Mouse (Mus musculus): ENCODE measurements at regions not wholly inside any gene's neighbourhood (a gene's known extent, or its start where the extent isn't known, plus 50 kb on each side); places are given as distances from the start of the nearest gene placed in this dataset.
"Not testable (repeated sequence)": the region's sequence is repeated elsewhere in the genome, so short reads cannot be mapped to it uniquely, and the experiment has no call there.

DNA sequence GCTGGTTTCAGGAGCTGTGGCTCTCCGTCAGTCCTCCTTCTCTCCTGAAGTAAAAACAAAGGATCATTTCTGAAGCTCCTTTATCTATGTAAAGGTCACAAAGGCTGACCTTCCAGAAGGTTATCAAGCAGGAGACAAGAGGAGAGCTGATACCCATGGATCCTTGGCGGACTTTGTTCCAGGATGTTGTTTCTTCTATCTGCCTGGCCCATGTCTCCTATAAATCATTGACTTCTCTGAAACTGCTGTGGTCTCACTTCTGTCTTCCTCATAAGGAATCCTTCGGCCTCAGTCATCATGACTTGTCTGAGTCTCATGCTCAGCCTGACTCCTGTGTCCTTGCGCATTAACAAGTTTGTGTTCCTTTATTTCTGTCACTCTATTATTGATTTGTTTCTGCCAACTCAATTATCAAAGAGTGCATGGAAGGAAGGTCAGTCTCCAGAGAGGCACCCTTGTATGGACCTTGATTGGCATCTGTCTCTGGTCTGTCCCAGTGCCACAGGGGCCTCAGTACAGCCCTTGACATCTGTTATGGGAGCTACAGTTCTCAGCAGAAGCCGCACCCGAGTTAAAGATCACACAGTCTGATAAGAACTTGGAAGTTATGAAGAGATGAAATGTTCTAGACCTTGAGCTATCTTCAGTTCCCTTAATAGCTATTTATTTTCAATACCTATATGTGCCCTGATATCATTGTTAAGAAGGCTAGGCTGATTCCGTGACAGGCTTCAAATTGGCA, 53.2 kb upstream of the Dazl start:
- H3K4me1 ChIP-seq (ENCODE audit: control insufficient read depth, insufficient read depth, low read length), result peaks cover 4% of the 10 kb centered on the region; the same call in 1 of the 2 replicates
- no peak overlapping the region for H3K4me3 ChIP-seq (ENCODE audit: low read depth, low read length)
- ATAC-seq, result no peak
- no peaks in the 10 kb centered on the region for H3K27me3 ChIP-seq (ENCODE audit: control insufficient read depth, insufficient read depth, low read depth, low read length)
- H3K27ac ChIP-seq (ENCODE audit: low read length), result no peak overlapping the region
- no peak overlapping the region for H3K9ac ChIP-seq (ENCODE audit: low read depth, low read length)
- no peaks in the 10 kb centered on the region for H3K36me3 ChIP-seq (ENCODE audit: control insufficient read depth, insufficient read depth, low read length)
- H3K4me2 ChIP-seq (ENCODE audit: low read length), result no peak overlapping the region
- no peaks in the 10 kb centered on the region for H3K9me3 ChIP-seq (replicated peaks; ENCODE audit: control insufficient read depth, low read length, poor library complexity, severe bottlenecking)
- WGBS, result 91% methylated on average over 7 of the region's 7 CpGs

DNA sequence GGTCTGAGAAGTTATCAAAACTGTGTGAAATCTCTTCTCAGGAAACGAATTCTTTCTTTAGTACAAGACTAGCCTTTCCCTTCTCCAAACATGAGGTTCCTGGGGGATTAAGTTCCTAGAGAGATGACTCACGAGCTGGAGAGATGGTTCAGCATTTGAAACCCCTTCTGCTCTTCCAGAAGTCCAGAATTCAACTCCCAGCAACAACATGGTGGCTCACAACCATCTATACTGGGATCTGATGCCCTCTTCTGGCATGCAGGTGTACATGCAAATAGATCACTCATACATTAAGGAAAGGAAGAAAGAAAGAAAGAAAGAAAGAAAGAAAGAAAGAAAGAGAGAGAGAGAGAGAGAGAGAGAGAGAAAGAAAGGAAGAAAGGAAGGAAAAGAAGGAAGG, 60.4 kb upstream of the Dazl start:
- H3K9ac ChIP-seq (ENCODE audit: low read depth, low read length); H3K36me3 ChIP-seq (ENCODE audit: control insufficient read depth, insufficient read depth, low read length); H3K27ac ChIP-seq (ENCODE audit: low read length); ATAC-seq; H3K4me1 ChIP-seq (ENCODE audit: control insufficient read depth, insufficient read depth, low read length); H3K9me3 ChIP-seq (replicated peaks; ENCODE audit: control insufficient read depth, low read length, poor library complexity, severe bottlenecking); H3K4me3 ChIP-seq (ENCODE audit: low read depth, low read length); H3K4me2 ChIP-seq (ENCODE audit: low read length); H3K27me3 ChIP-seq (ENCODE audit: control insufficient read depth, insufficient read depth, low read depth, low read length): not testable (repeated sequence)
- WGBS, result 72% methylated on average over 2 of the region's 2 CpGs

DNA sequence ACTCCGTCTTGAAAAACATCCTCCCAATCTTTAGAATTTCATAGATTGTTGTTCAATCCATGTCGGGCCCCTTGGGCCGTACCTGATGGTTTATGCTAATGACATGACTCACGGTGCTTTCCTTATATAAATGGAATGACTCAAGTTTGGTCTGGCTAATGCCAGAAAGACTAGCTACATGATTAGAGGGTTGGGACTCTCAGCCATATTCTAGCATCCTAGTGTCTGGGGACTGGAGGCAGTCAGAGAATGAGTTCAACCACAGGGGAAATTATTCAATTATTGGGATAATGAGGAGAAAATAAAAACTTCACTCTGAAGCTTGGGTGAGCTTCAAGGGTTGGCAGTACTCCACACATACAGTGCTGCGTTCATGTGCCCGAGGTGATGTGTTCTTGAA, 60.9 kb upstream of the Dazl start:
- no peak for ATAC-seq
- H3K27ac ChIP-seq (ENCODE audit: low read length), result no peak overlapping the region
- no peaks in the 10 kb centered on the region for H3K27me3 ChIP-seq (ENCODE audit: control insufficient read depth, insufficient read depth, low read depth, low read length)
- WGBS, result 94% methylated on average over 6 of the region's 6 CpGs
- no peak overlapping the region for H3K4me3 ChIP-seq (ENCODE audit: low read depth, low read length)
- no peaks in the 10 kb centered on the region for H3K36me3 ChIP-seq (ENCODE audit: control insufficient read depth, insufficient read depth, low read length)
- no peak overlapping the region for H3K4me2 ChIP-seq (ENCODE audit: low read length)
- H3K9me3 ChIP-seq (replicated peaks; ENCODE audit: control insufficient read depth, low read length, poor library complexity, severe bottlenecking), result no peaks in the 10 kb centered on the region; the same call in 1 of the 2 replicates
- no peak overlapping the region for H3K9ac ChIP-seq (ENCODE audit: low read depth, low read length)
- no peaks in the 10 kb centered on the region for H3K4me1 ChIP-seq (ENCODE audit: control insufficient read depth, insufficient read depth, low read length)

DNA sequence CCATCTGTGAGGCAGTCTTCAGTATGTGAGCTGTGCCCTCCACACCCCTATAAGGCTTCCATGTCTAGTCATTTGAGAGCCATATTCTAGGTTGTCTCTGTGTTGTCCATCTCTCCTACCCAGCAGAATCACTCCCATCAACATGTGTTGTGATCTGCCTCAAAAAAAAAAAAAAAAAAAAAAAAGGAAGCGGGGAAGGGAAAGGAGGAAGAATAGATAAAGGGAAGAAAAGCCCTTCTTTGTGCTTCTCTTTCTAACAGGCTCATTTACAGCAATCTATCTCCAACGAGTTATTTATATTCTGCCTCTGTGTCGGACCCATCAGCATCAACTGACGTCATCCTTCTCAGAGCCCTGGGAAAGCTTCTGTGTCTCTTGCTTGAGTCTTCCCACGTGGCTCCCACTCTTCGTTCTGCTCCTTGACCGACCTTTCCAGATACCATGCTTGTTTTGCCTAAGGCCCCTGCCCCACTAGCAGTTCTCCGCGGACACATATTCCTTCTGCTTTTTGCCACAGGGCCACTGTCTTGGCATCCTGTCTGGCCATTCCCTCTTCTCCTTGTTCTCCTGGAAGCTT, 68.3 kb upstream of the Dazl start:
- no peak for ATAC-seq
- WGBS, result 82% methylated on average over 9 of the region's 9 CpGs
- Histone ChIP-seq H3K36me3 (ENCODE audit: control insufficient read depth, insufficient read depth, low read length) (no peaks in the 10 kb centered on the region), H3K4me2 (ENCODE audit: low read length) (no peak overlapping the region), H3K9ac (ENCODE audit: low read depth, low read length) (no peak overlapping the region), H3K4me1 (ENCODE audit: control insufficient read depth, insufficient read depth, low read length) (no peaks in the 10 kb centered on the region), H3K4me3 (ENCODE audit: low read depth, low read length) (no peak overlapping the region), H3K27me3 (ENCODE audit: control insufficient read depth, insufficient read depth, low read depth, low read length) (no peaks in the 10 kb centered on the region), H3K27ac (ENCODE audit: low read length) (no peak overlapping the region), H3K9me3 (replicated peaks; ENCODE audit: control insufficient read depth, low read length, poor library complexity, severe bottlenecking) (no peaks in the 10 kb centered on the region)

DNA sequence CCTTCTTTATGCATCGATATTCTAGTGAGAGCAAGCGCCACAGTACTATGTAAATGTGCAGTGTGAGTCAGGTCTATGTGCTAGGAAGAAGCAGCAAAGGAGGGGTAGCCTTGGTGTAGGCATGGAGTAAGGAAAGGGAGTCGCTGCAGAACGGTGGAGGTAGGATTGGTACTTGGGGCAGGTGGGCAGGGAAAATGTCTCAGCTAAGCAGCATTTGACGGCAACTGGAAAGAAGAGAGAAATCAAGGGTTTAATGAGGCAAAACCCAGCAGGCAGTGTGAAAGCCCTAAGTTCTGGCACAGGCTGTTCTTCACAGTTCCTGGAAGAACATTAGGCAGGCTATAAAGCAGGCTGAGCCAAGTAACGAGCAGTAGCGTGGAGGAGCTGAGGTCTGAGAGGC, 72.0 kb upstream of the Dazl start:
- H3K36me3 ChIP-seq (ENCODE audit: control insufficient read depth, insufficient read depth, low read length), result no peaks in the 10 kb centered on the region
- 85% methylated on average over 7 of the region's 7 CpGs for WGBS
- H3K27ac ChIP-seq (ENCODE audit: low read length), result no peak overlapping the region
- H3K9me3 ChIP-seq (replicated peaks; ENCODE audit: control insufficient read depth, low read length, poor library complexity, severe bottlenecking), result no peaks in the 10 kb centered on the region
- no peak overlapping the region for H3K9ac ChIP-seq (ENCODE audit: low read depth, low read length)
- no peaks in the 10 kb centered on the region for H3K27me3 ChIP-seq (ENCODE audit: control insufficient read depth, insufficient read depth, low read depth, low read length)
- no peak overlapping the region for H3K4me2 ChIP-seq (ENCODE audit: low read length)
- no peak for ATAC-seq
- H3K4me1 ChIP-seq (ENCODE audit: control insufficient read depth, insufficient read depth, low read length), result no peaks in the 10 kb centered on the region
- H3K4me3 ChIP-seq (ENCODE audit: low read depth, low read length), result no peak overlapping the region

- H3K27me3 ChIP-seq (ENCODE audit: control insufficient read depth, insufficient read depth, low read depth, low read length), result no peaks in the 10 kb centered on the region
- no peak overlapping the region for H3K4me3 ChIP-seq (ENCODE audit: low read depth, low read length)
- H3K4me2 ChIP-seq (ENCODE audit: low read length), result no peak overlapping the region
- H3K4me1 ChIP-seq (ENCODE audit: control insufficient read depth, insufficient read depth, low read length), result no peaks in the 10 kb centered on the region
- no peak for ATAC-seq
- 74% methylated on average over 5 of the region's 5 CpGs for WGBS
- H3K9ac ChIP-seq (ENCODE audit: low read depth, low read length), result no peak overlapping the region
- no peaks in the 10 kb centered on the region for H3K9me3 ChIP-seq (replicated peaks; ENCODE audit: control insufficient read depth, low read length, poor library complexity, severe bottlenecking)
- H3K36me3 ChIP-seq (ENCODE audit: control insufficient read depth, insufficient read depth, low read length), result no peaks in the 10 kb centered on the region
- no peak overlapping the region for H3K27ac ChIP-seq (ENCODE audit: low read length)
Measured at GRCm38 (mm10) chr17:50366181-50366580, 72.7 kb upstream of the Dazl start.

DNA sequence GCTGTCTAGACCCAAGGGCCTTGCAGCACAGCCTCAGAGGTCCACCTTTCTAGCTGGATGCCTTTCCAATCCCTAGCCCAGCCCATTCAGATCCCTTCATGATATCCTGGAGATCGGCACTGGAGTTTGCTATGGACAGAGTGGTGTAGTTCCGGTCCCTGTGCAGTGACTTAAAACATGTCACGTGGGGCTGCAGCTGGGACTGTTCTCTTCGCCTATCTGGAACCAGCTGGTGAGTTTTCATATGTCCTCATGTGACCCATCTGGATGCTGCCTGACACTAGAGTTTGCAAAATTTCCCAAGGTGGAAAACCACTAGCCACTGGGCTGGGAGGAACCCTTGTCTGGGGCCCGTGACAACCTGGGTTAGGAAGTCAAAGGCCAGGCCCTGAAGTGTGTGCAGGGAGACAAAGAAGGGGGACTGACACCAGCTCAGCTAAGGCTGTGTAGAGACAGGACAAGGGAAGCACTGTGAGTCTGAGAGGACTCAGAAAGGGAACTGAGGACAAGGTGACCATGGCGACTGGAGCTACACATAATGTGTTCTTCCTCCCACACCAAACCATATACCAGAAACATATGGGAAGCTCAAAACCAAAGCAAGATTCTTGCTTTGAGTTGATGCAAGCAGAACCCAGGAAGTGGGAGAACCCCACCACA, 75.9 kb upstream of the Dazl start:
- Histone ChIP-seq H3K9me3 (replicated peaks; ENCODE audit: control insufficient read depth, low read length, poor library complexity, severe bottlenecking) (no peaks in the 10 kb centered on the region), H3K27ac (ENCODE audit: low read length) (no peak overlapping the region), H3K9ac (ENCODE audit: low read depth, low read length) (no peak overlapping the region), H3K4me1 (ENCODE audit: control insufficient read depth, insufficient read depth, low read length) (no peaks in the 10 kb centered on the region), H3K4me3 (ENCODE audit: low read depth, low read length) (no peak overlapping the region), H3K4me2 (ENCODE audit: low read length) (no peak overlapping the region), H3K27me3 (ENCODE audit: control insufficient read depth, insufficient read depth, low read depth, low read length) (no peaks in the 10 kb centered on the region), H3K36me3 (ENCODE audit: control insufficient read depth, insufficient read depth, low read length) (no peaks in the 10 kb centered on the region)
- WGBS, result 87% methylated on average over 6 of the region's 6 CpGs
- no peak for ATAC-seq

DNA sequence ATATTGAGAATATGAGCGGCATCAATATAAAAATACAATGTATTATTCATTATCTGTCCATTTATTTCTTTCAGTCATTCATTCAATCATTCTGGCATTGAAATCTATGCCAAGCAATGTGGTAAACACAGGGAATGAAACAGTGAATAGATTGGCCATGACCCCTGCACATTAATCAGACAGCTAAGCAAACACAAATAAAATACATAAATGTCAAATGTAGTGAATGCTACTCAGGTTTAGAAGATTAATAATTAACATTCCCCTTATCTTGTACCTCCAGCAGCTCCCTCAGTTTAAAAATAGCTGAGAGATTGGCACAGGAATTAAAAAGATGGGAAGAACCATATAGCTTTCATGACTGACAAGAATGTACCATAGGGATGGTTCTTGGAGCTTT, 77.0 kb upstream of the Dazl start:
- H3K27me3 ChIP-seq (ENCODE audit: control insufficient read depth, insufficient read depth, low read depth, low read length), result no peaks in the 10 kb centered on the region
- no peak overlapping the region for H3K4me2 ChIP-seq (ENCODE audit: low read length)
- no peak for ATAC-seq
- no peaks in the 10 kb centered on the region for H3K9me3 ChIP-seq (replicated peaks; ENCODE audit: control insufficient read depth, low read length, poor library complexity, severe bottlenecking)
- H3K4me3 ChIP-seq (ENCODE audit: low read depth, low read length), result no peak overlapping the region
- WGBS, result 89% methylated on average over 1 of the region's 1 CpGs
- no peaks in the 10 kb centered on the region for H3K4me1 ChIP-seq (ENCODE audit: control insufficient read depth, insufficient read depth, low read length)
- no peak overlapping the region for H3K27ac ChIP-seq (ENCODE audit: low read length)
- no peaks in the 10 kb centered on the region for H3K36me3 ChIP-seq (ENCODE audit: control insufficient read depth, insufficient read depth, low read length)
- H3K9ac ChIP-seq (ENCODE audit: low read depth, low read length), result no peak overlapping the region

DNA sequence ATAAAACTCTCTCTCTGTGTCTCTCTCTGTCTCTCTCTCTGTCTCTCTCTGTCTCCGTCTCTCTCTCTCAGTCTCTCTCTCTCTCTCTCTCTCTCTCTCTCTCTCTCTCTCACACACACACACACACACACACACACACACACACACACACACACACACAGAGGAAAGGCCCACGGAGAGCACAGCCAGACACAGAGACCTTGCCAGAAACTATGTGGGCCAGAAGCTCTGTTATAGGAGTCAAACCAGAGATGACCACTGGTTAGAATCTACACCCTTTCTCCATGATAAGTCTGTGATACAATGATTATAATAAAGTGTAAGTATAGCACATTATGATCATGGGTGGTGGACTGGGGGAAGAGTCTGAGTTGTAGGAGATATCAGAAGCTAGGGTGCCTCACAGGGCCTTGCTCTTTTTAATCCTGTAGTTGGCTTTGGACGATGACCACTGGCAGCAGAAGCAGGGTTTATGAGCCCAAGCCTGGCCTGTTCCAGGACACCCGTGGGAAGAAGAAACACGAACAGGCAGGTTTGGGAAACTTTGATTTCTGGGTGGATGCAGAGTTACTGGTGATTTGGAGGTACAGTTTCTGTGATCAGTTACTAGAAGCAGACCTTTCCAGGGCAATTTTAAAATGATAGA, 80.2 kb upstream of the Dazl start:
- ATAC-seq, result no peak
- no peak overlapping the region for H3K4me2 ChIP-seq (ENCODE audit: low read length)
- no peaks in the 10 kb centered on the region for H3K36me3 ChIP-seq (ENCODE audit: control insufficient read depth, insufficient read depth, low read length)
- no peak overlapping the region for H3K9ac ChIP-seq (ENCODE audit: low read depth, low read length)
- WGBS, result 85% methylated on average over 5 of the region's 5 CpGs
- no peak overlapping the region for H3K4me3 ChIP-seq (ENCODE audit: low read depth, low read length)
- H3K27ac ChIP-seq (ENCODE audit: low read length), result no peak overlapping the region
- H3K9me3 ChIP-seq (replicated peaks; ENCODE audit: control insufficient read depth, low read length, poor library complexity, severe bottlenecking), result no peaks in the 10 kb centered on the region
- no peaks in the 10 kb centered on the region for H3K27me3 ChIP-seq (ENCODE audit: control insufficient read depth, insufficient read depth, low read depth, low read length)
- no peaks in the 10 kb centered on the region for H3K4me1 ChIP-seq (ENCODE audit: control insufficient read depth, insufficient read depth, low read length)

All from midbrain, embryonic 16.5 days (tissue).